Mouse (Mus musculus) T-helper 2 cell (primary cell): ENCODE measurements around the gene Insig1.

Source experiments
- in situ Hi-C: fragments of 300-600 bp; cut with MboI, MseI; formaldehyde crosslinking; loops from one replicate; pipeline ENCODE4 v1.15.1; 2025; ENCODE audit warnings: high pct_unique_total_duplicates

Gene Insig1

GRCm38 (mm10) chr5:28070828-28071455, at the start of gene Insig1:
TSS of gene Insig1 (plus strand) at chr5:28071363.
- in situ Hi-C loops: no loop called here

DNA sequence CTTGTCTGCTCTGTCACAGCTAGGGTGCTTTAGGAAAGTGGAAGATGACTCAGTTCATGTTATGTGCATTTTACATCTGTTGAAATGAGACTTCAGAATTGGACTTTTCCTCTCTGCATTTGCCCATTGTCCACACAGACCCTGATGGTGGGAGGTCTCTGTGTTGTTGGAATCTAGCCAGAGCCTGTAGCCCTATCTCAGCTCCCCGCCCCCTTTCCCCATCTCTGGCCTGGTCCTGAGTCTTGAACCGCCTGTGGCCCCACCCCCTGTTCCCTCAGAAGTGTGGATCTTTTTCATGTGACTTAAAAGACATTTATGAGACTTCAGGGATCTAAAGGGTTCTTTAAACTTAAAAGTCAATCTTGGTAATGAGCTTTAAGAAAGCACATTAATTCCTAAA, 47.7 kb upstream of the Insig1 start:
- in situ Hi-C loops: no loop called here

GRCm38 (mm10) chr5:28031577-28032236, 39.5 kb upstream of the Insig1 start:
- in situ Hi-C loops: no loop called here

DNA sequence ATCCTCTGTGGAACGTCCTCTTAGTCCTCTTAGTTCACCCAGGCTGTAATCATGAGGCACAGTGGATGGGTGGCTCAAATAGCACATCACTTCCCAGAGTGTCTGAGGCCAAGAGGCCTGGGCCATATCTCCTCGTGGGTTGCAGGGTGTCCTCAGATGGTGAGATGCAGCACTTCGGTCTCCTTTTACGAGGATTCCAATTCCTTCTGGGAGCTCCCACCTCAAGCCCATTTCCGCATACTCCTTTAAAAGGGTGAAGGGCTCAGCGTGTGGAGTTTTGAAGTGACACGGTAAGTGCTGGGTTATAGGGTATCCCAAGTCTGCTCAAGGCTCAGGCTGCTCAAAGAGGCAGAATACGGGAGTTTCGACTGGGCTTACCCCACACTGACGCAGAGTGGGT, 38.3 kb upstream of the Insig1 start:
- in situ Hi-C loops: no loop called here

DNA sequence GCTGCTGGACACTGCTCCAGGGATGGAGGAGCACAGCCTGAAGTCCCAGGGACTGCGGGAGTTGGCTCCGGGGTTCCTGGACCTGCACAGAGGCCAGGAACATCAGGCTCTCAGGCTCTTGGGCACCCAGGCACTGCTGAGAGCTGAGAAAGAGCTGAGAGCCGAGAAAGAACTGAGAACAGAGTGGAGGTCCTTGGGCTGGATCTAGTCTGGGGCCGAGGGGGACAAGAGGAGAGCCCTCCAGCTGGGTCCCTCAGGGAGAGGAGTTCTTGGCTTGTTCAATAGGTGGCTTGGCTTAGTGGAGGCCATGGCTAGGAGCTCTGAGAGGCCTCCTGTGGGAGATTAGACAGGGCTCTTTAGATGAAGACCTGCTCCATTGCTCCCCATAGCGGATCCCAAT, 37.9 kb upstream of the Insig1 start:
- in situ Hi-C loops: no loop called here

DNA sequence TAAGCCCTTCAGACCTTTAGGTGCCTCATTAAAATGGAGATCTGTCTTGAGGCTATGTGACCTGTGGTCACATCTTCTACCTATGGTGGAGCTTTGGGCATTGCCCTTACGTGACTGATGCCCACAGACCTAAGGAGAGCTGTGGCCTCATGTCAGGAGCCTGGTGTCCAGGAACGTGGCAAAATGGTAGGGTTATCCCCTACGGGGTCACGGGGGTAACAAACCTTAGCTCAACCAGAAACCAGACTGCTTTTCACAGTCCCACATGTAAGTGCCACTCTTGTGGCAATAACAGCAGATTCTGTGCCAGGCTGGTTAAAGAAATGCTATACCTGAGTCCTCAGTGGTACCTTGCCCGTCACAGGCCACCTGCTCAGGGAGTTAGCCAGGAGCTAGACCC, 37.3 kb upstream of the Insig1 start:
- in situ Hi-C loops: no loop called here

- in situ Hi-C loops: no loop called here
Measured at GRCm38 (mm10) chr5:28036011-28036410, 35.2 kb upstream of the Insig1 start.

- in situ Hi-C loops: no loop called here
Measured at GRCm38 (mm10) chr5:28036518-28036917, 34.6 kb upstream of the Insig1 start.

DNA sequence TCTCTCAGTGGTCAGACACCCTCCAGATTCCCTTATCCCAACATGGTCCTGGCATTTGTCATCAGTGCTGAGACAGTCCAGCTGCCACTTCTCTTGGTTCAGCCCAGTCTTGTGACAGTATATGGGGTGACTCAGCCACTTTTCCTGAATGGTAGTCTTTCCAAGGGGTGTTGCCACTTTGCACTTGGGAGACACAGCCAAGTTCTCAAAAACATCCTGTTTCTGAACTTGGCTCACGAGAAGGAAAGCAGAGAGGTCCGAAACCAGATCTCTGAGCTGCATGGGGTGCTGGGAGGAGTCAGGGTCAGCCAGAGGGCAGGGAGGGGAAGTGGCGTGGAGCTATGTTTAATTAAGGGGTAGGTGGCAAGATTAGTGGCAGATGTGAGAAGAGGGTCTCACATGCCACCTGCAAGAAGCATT, 34.0 kb upstream of the Insig1 start:
- in situ Hi-C loops: no loop called here

- in situ Hi-C loops: no loop called here
Measured at GRCm38 (mm10) chr5:28037639-28038038, 33.5 kb upstream of the Insig1 start.

DNA sequence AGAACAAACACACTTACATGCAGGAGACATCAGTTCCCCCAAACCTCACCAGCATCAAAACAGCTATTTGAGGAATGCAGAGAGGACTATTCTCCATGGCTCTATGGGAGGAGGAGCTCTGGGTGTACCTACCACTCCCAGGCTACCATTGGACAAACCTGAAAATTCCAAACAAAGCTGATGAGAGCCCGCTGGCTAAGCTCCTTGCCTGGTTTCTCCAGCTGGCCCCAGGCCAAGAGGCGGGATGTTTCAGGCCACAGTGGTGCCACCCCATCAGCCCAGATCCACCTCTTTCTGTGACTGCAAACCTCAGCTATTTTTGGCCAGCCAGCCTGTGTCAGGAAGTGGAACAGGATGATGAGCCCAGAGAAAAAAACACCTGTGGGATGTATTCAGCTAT, 33.0 kb upstream of the Insig1 start:
- in situ Hi-C loops: no loop called here

GRCm38 (mm10) chr5:28039746-28040655, 31.2 kb upstream of the Insig1 start:
- in situ Hi-C loops: no loop called here

DNA sequence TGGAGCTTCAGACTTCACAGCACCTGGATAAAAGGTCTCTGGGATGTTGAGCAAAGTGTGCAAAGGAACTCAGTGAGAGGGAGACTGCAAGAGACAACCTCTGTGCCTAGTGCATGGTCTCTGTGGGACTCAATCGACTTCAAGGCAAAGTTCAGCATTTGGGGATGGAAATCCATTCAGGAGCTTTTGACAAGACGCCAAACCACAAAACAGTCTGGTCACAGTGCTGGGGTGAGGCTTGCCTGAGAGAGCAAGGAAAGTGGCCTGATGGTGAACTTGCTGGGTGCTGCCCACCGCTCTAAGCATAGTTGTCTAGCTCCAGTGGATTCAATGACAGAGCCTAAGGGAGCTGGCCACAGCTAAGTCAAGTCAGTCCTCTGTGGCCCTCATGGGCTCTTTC, 30.4 kb upstream of the Insig1 start:
- in situ Hi-C loops: no loop called here

DNA sequence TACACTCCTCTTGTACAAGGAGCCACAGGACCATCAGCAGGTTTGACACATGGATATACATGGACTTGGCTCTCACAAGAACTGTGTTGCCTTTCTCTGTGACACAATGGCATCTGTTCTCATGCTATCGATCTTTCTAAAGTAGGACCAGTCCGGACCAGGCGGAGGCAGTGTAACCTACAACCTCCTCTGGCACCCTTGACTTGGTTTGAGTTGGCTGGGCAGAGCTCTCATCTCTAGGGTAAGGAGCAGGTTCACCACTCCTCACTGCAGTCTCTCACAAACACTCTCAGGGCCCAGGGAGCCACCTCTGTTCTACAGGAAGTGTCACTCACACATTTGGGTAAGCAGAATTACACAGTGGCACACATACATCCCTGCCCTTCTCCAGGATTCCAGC, 29.1 kb upstream of the Insig1 start:
- in situ Hi-C loops: no loop called here

DNA sequence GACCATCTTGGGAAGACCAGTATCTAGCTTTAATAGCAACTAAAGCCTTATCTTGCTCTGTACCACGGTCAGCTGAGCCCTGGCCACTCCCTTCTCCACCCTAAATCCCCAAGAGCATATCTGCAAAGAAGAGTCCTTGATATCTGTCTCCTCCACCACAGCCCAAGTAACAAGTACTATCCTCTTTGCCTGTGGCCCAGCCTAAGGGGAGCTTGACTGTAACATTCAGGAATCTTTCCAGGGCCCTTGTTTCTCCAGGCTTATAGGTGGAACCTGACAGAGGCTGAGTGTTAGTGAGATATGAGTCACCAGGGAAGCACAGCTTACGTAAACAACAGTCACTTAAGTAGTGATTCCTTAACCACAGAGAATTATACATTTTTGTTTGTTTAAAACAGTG, 28.4 kb upstream of the Insig1 start:
- in situ Hi-C loops: no loop called here

GRCm38 (mm10) chr5:28043386-28043785, 27.8 kb upstream of the Insig1 start:
- in situ Hi-C loops: no loop called here

- in situ Hi-C loops: no loop called here
Measured at GRCm38 (mm10) chr5:28046966-28047365, 24.2 kb upstream of the Insig1 start.

DNA sequence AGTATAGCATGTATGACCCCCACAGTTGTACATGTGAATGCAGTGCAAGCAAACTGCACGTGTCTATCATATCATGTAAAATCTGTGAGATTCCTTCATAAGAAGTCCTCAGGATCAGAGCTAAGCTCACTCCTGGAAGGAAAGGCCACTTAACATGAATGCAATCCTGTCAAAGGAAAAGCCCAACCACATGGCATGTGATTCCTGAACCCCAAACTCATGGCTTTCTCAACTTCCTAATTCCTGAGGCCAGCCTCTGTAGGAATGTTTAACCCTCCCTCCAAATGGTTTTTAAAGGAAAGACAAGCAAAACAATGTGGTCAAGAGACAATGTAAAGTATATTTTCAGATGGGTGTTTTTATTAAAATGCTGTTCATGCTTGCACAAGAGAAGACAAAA, 23.2 kb upstream of the Insig1 start:
- in situ Hi-C loops: no loop called here

DNA sequence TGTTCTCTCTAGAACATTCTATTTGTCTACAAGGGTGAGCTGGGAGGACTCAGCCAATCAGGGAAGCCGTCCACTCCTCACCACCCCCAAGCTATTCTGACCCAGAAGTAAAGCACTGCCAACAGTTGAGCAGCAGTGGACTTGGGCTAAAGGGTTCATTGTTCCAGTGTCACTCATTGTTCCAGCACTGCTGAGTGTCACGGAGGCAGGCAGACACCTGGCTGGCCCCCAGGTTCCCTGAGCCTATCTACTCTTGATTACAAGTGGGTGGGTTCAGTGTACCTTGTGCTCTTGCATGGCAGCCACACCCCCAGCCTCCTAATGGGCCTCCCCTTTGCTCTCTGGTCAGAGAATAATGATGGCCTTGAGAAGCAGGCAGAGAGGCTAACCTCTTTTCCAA, 15.7 kb upstream of the Insig1 start:
- in situ Hi-C loops: no loop called here

DNA sequence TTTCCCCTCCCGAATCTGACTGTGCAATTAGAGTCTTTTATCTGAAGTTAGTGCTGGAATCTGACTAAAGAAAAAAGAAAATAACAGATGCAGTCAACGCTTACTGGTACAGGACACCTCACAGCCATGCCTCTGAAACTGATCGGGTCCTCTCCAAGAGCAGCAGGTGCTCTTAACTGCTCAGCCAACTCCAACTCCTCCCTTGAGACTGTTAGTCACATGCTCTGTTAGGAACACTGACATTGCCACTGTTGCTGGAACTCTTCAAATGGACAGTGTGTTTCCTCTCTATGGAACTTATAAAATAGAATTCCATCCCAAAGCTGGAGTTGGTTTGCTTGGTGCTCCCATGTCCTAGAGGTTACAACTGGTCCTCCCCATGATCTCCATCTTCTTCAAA, 14.3 kb upstream of the Insig1 start:
- in situ Hi-C loops: no loop called here

DNA sequence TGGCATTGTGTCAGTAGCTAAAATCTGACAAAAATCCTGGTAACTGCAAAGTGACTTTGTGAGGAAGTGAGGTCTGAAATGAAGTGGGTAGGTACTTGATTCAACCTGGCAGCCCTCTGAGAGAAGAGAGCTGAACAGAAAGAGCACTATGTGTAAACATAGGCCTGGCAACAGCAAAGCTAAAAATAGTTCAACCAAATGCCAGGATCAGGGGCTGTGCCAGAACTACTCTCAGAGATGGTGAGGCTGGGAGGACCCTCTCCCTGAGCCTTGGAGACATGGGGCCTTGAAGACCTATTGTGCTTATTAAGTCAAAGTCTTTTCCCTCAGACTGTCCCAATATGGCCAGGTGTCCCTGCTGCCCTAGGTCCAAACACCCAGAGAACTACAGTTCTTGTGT, 10.7 kb upstream of the Insig1 start:
- in situ Hi-C loops: no loop called here

DNA sequence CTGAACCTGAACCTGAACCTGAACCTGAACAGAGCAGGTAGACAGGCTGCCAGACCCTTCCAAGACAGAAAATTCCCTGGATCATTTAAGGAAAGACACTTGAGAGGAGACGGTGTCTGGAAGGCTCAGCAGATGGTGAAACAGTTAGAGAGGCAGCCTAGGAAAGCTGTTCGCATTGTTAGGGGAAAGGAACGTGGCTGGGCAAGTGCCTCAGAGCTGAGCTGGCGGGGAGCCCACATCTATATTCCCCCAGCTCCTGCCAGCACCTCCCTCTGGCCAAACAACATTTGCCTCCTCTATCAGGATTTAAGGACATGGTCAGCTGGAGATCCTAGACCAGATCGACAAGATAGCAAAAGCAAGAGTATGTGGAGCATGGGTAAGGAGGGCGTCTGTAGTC, 10.2 kb upstream of the Insig1 start:
- in situ Hi-C loops: no loop called here
